Mouse (Mus musculus): ENCODE measurements around the gene 2010111I01Rik.

DNA sequence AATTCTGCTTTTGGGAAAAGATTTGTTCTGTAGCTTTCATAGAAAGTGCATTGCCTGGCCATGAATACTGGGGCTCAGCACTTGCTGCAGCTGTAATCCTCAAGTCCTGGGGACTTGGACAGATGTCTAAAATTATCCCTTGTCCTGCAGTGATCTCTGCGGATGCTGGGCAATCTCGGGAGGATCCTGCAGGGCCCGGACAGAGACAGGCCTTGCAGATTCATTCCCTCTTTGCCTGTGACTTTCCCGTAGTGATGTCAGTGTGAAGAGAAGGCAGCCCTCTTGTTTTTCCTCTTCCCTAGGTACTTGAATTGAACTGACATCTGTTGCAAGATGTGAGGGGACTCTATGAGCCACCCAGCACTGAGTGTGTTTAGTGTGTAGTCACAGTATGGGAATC lies 295.4 kb downstream of the 2010111I01Rik start:
- no peak for TF ChIP-seq CTCF (IDR thresholded peaks at IDR 0.05; ENCODE audit: insufficient read depth, low read depth, low read length)
- TF ChIP-seq POLR2A (IDR thresholded peaks at IDR 0.05; ENCODE audit: insufficient read depth, low read depth, low read length) = no peak
